Mouse (Mus musculus): Measurements from ENCODE around the gene Ube2o.

- no peak for TF ChIP-seq USF1 (IDR thresholded peaks at IDR 0.05; ENCODE audit: low read depth)
- TF ChIP-seq CTCF (IDR thresholded peaks at IDR 0.05; ENCODE audit: control insufficient read depth, insufficient read depth, insufficient read length): peak; percentile 39
Measured at GRCm38 (mm10) chr11:116603339-116603738, 22.1 kb upstream of the Ube2o start.
